16 mouse cellular contexts compared by ENCODE assay signal in genomic region chr6:17634992-17635391, GRCm38 (mm10). TPM values are rescaled to one million over a fixed set of nuclear protein-coding genes. Genes with fewer than 3 reads are reported as not detected.
DNase-seq lines count a peak whose midpoint lies in the region; ATAC-seq and TF ChIP-seq lines count a peak whose summit lies in the region.
"Had no signal": no experiment of that assay in that cellular context is flagged by ENCODE, and none has a peak within 500 bp of the region (broad histone marks: within the 10 kb centered on the region; RNA-seq: fewer than 3 reads in every experiment).

No protein-coding gene starts in this region.

- TF ChIP-seq POLR2A in MEL (IDR thresholded peaks at IDR 0.05; ENCODE audit: control insufficient read depth in 1 of 2, insufficient read depth in 1 of 2, low read depth in 1 of 2, low read length in 2 of 2, poor library complexity in 1 of 2), result no peak

- no peak for DNase-seq in limb, embryonic 10.5 days (ENCODE audit: low spot score)
- peak; percentile 37 for DNase-seq in MEL (ENCODE audit: low read depth, low spot score)
- DNase-seq in induced T-regulatory cell, adult 2 months (ENCODE audit: low read depth), result peak; percentile 51
- DNase-seq in embryonic facial prominence, embryonic 10.5 days (ENCODE audit: low spot score), result no peak
- DNase-seq: adrenal gland, adult 2 months; cerebellum, adult 18-20 months; right cerebral cortex, postnatal 4 days had no signal

- no peak overlapping the region for H3K4me2 ChIP-seq in limb, embryonic 15.5 days
- no peak overlapping the region for H3K4me2 ChIP-seq in intestine, postnatal 0 days (replicated peaks; ENCODE audit: low read depth)
- H3K4me2 ChIP-seq: embryonic facial prominence, embryonic 15.5 days; forebrain, embryonic 13.5 days; neural tube, embryonic 13.5 days; stomach, embryonic 15.5 days had no signal

- H3K79me2 ChIP-seq in MEL (ENCODE audit: control insufficient read depth, insufficient read depth, low read length, poor library complexity), result peaks cover 22% of the 10 kb centered on the region

- no peaks in the 10 kb centered on the region for H3K36me3 ChIP-seq in limb, embryonic 15.5 days
- no peaks in the 10 kb centered on the region; the same call in 1 of the 2 replicates for H3K36me3 ChIP-seq in limb, embryonic 10.5 days
- peaks cover 0 to 28% of the 10 kb centered on the region in 2 experiments; a peak in 2 of 4 replicates for H3K36me3 ChIP-seq in MEL (ENCODE audit: control insufficient read depth in 1 of 2, insufficient read depth in 2 of 2, low read length in 2 of 2)
- no peaks in the 10 kb centered on the region for H3K36me3 ChIP-seq in intestine, postnatal 0 days (ENCODE audit: control insufficient read depth, insufficient read depth)
- no peaks in the 10 kb centered on the region for H3K36me3 ChIP-seq in embryonic facial prominence, embryonic 10.5 days (replicated peaks)
- H3K36me3 ChIP-seq: embryonic facial prominence, embryonic 15.5 days; neural tube, embryonic 13.5 days; stomach, embryonic 15.5 days had no signal

- 0 out of 2 replicates have a peak overlapping the region, but pooled peaks have one; percentile 7 for H3K27ac ChIP-seq in limb, embryonic 15.5 days
- no peak overlapping the region for H3K27ac ChIP-seq in limb, embryonic 10.5 days
- peak overlapping the region; percentile 84 for H3K27ac ChIP-seq in MEL (ENCODE audit: control insufficient read depth, low read depth, low read length)
- H3K27ac ChIP-seq in intestine, postnatal 0 days (ENCODE audit: low read depth, low read length), result no peak overlapping the region
- H3K27ac ChIP-seq in embryonic facial prominence, embryonic 10.5 days (replicated peaks), result no peak overlapping the region
- H3K27ac ChIP-seq: embryonic facial prominence, embryonic 15.5 days; forebrain, embryonic 13.5 days; neural tube, embryonic 13.5 days; stomach, embryonic 15.5 days had no signal

- H3K4me3 ChIP-seq in limb, embryonic 15.5 days, result no peak overlapping the region
- H3K4me3 ChIP-seq in limb, embryonic 10.5 days, result no peak overlapping the region
- peak overlapping the region; percentile 24 to 51; a peak in 3 of 4 replicates for H3K4me3 ChIP-seq in MEL (ENCODE audit: control insufficient read depth in 1 of 2, insufficient read depth in 1 of 2, low read depth in 2 of 2, low read length in 2 of 2)
- H3K4me3 ChIP-seq in intestine, postnatal 0 days (ENCODE audit: low read depth, low read length), result no peak overlapping the region
- no peak overlapping the region for H3K4me3 ChIP-seq in embryonic facial prominence, embryonic 10.5 days
- H3K4me3 ChIP-seq: embryonic facial prominence, embryonic 15.5 days; forebrain, embryonic 13.5 days; left cerebral cortex, adult 2 months; neural tube, embryonic 13.5 days; stomach, embryonic 15.5 days had no signal

- no peak for TF ChIP-seq RAD21 in MEL (IDR thresholded peaks at IDR 0.05; ENCODE audit: low read depth, low read length)

- peaks cover 2% of the 10 kb centered on the region; the same call in 1 of the 2 replicates for H3K4me1 ChIP-seq in limb, embryonic 15.5 days
- peaks cover 11% of the 10 kb centered on the region for H3K4me1 ChIP-seq in limb, embryonic 10.5 days
- peaks cover 12 to 31% of the 10 kb centered on the region in 2 experiments for H3K4me1 ChIP-seq in MEL (ENCODE audit: control insufficient read depth in 1 of 2, insufficient read depth in 2 of 2, low read length in 2 of 2)
- no peaks in the 10 kb centered on the region; the same call in 1 of the 2 replicates for H3K4me1 ChIP-seq in intestine, postnatal 0 days (replicated peaks; ENCODE audit: control insufficient read depth, insufficient read depth, low read length)
- H3K4me1 ChIP-seq in embryonic facial prominence, embryonic 10.5 days, result peaks cover 16% of the 10 kb centered on the region

- no peak for TF ChIP-seq CTCF in MEL (IDR thresholded peaks at IDR 0.05 in 2 of 3, conservative IDR thresholded peaks at IDR 0.05 in 1 of 3; ENCODE audit: control insufficient read depth in 1 of 3, insufficient read depth in 1 of 3, low read depth in 2 of 3, low read length in 3 of 3, poor library complexity in 1 of 3, severe bottlenecking in 1 of 3)
- TF ChIP-seq CTCF in intestine, postnatal 0 days (IDR thresholded peaks at IDR 0.05; ENCODE audit: low read depth), result no peak

- TF ChIP-seq EP300 in MEL (IDR thresholded peaks at IDR 0.05; ENCODE audit: low read depth in 1 of 2, low read length in 2 of 2), result no peak

- H3K9me3 ChIP-seq in limb, embryonic 15.5 days, result no peaks in the 10 kb centered on the region
- no peaks in the 10 kb centered on the region for H3K9me3 ChIP-seq in limb, embryonic 10.5 days (replicated peaks)
- H3K9me3 ChIP-seq in MEL (replicated peaks; ENCODE audit: insufficient read depth, low read length), result no peaks in the 10 kb centered on the region
- no peaks in the 10 kb centered on the region for H3K9me3 ChIP-seq in intestine, postnatal 0 days (ENCODE audit: control insufficient read depth)
- H3K9me3 ChIP-seq in embryonic facial prominence, embryonic 10.5 days, result no peaks in the 10 kb centered on the region
- H3K9me3 ChIP-seq: embryonic facial prominence, embryonic 15.5 days; forebrain, embryonic 13.5 days; neural tube, embryonic 13.5 days; stomach, embryonic 15.5 days had no signal

- 78% methylated on average over 3 of the region's 3 CpGs for WGBS in limb, embryonic 15.5 days
- whole genome bisulfite sequencing in limb, embryonic 10.5 days, result 84% methylated on average over 3 of the region's 3 CpGs
- WGBS in intestine, postnatal 0 days, result 65% methylated on average over 3 of the region's 3 CpGs
- 87% methylated on average over 3 of the region's 3 CpGs for WGBS in embryonic facial prominence, embryonic 10.5 days

- ATAC-seq in limb, embryonic 15.5 days (ENCODE audit: insufficient number of reproducible peaks, low FRiP score, low TSS enrichment, low read depth), result no peak
- peak; percentile 18 for ATAC-seq in megakaryocyte progenitor cell, adult 5-6 weeks (replicated peaks; ENCODE audit: poor library complexity)
- ATAC-seq in intestine, postnatal 0 days, result no peak
- ATAC-seq: forebrain, embryonic 13.5 days; midbrain, embryonic 16.5 days had no signal

- H3K27me3 ChIP-seq in limb, embryonic 15.5 days, result no peaks in the 10 kb centered on the region
- no peaks in the 10 kb centered on the region for H3K27me3 ChIP-seq in limb, embryonic 10.5 days (ENCODE audit: low read depth, poor library complexity, severe bottlenecking)
- no peaks in the 10 kb centered on the region for H3K27me3 ChIP-seq in MEL (ENCODE audit: control insufficient read depth in 1 of 2, insufficient read depth in 2 of 2, low read length in 2 of 2)
- no peaks in the 10 kb centered on the region for H3K27me3 ChIP-seq in intestine, postnatal 0 days (replicated peaks; ENCODE audit: control insufficient read depth, insufficient read depth, low read length)
- H3K27me3 ChIP-seq in embryonic facial prominence, embryonic 10.5 days (replicated peaks; ENCODE audit: low read depth, poor library complexity, severe bottlenecking), result no peaks in the 10 kb centered on the region; the same call in 1 of the 2 replicates
- H3K27me3 ChIP-seq: embryonic facial prominence, embryonic 15.5 days; forebrain, embryonic 13.5 days; neural tube, embryonic 13.5 days; stomach, embryonic 15.5 days had no signal

- no peak overlapping the region for H3K9ac ChIP-seq in limb, embryonic 15.5 days
- H3K9ac ChIP-seq in MEL (ENCODE audit: control insufficient read depth, low read depth, low read length, poor library complexity, severe bottlenecking), result peak overlapping the region; percentile 38
- H3K9ac ChIP-seq in intestine, postnatal 0 days (ENCODE audit: low read depth, low read length), result no peak overlapping the region
- H3K9ac ChIP-seq: embryonic facial prominence, embryonic 15.5 days; forebrain, embryonic 13.5 days; neural tube, embryonic 13.5 days; stomach, embryonic 15.5 days had no signal

TF ChIP-seq in MEL, 35 proteins besides CTCF, POLR2A, EP300 and RAD21:
- TF ChIP-seq ELF1 (IDR thresholded peaks at IDR 0.05; ENCODE audit: low read depth, low read length) (no peak), MAFK (IDR thresholded peaks at IDR 0.05; ENCODE audit: borderline replicate concordance, low read depth, low read length) (no peak), ZNF384 (IDR thresholded peaks at IDR 0.05; ENCODE audit: low read depth, low read length) (no peak)

RNA-seq across cellular contexts. Expression of gene Capza2, which starts 1.0 kb away (rescaled TPM):
- 212 and 222 TPM in 2 replicates for polyA plus RNA-seq in limb, embryonic 15.5 days (2015; fragmentation: Nextera tagmentation; extraction: Ambion mirVana)
- 168 and 192 TPM in 2 replicates for polyA plus RNA-seq in limb, embryonic 10.5 days (2016; fragmentation: Nextera tagmentation; extraction: Ambion mirVana)
- total RNA-seq in MEL (2012; rRNA removed), result 67.8 and 69.5 TPM in 2 replicates
- polyA plus RNA-seq in MEL (2012; ENCODE audit: insufficient read depth in 1 of 2, insufficient read length in 2 of 2, low read depth in 1 of 2, low replicate concordance in 2 of 2, missing spikeins in 1 of 2), result 100 to 1,000 TPM in 1 of 2 experiments, 10 to 100 TPM in 1; 84.7 to 251 TPM
- total RNA-seq in megakaryocyte progenitor cell, adult 5-6 weeks (2015), result 277 and 326 TPM in 2 replicates
- 334 and 345 TPM in 2 replicates for total RNA-seq in megakaryocyte progenitor cell, adult 5-6 weeks (2017)
- polyA plus RNA-seq in intestine, postnatal 0 days (2015; fragmentation: Nextera tagmentation; extraction: Ambion mirVana), result 195 and 197 TPM in 2 replicates
- 192 and 199 TPM in 2 replicates for polyA plus RNA-seq in embryonic facial prominence, embryonic 10.5 days (2016; fragmentation: Nextera tagmentation; extraction: Ambion mirVana)

RNA-seq across cellular contexts. Expression of gene St7, which starts 57.7 kb away (rescaled TPM):
- 26.8 and 27.8 TPM in 2 replicates for polyA plus RNA-seq in limb, embryonic 15.5 days (2015; fragmentation: Nextera tagmentation; extraction: Ambion mirVana)
- 17.9 and 19.7 TPM in 2 replicates for polyA plus RNA-seq in limb, embryonic 10.5 days (2016; fragmentation: Nextera tagmentation; extraction: Ambion mirVana)
- 34.4 and 38.9 TPM in 2 replicates for total RNA-seq in MEL (2012; rRNA removed)
- 10 to 100 TPM in 1 of 2 experiments, not detected in 1; 48.5 TPM for polyA plus RNA-seq in MEL (2012; ENCODE audit: insufficient read depth in 1 of 2, insufficient read length in 2 of 2, low read depth in 1 of 2, low replicate concordance in 2 of 2, missing spikeins in 1 of 2)
- 32.6 and 46.3 TPM in 2 replicates for total RNA-seq in megakaryocyte progenitor cell, adult 5-6 weeks (2015)
- 37.4 and 40.3 TPM in 2 replicates for total RNA-seq in megakaryocyte progenitor cell, adult 5-6 weeks (2017)
- 11.2 and 12.4 TPM in 2 replicates for polyA plus RNA-seq in intestine, postnatal 0 days (2015; fragmentation: Nextera tagmentation; extraction: Ambion mirVana)
- polyA plus RNA-seq in embryonic facial prominence, embryonic 10.5 days (2016; fragmentation: Nextera tagmentation; extraction: Ambion mirVana), result 19.0 and 21.7 TPM in 2 replicates

Comparison
In these comparisons a context has a peak if more than half of its experiments do, and no peak if none do; other contexts are left out.
1. H3K27ac ChIP-seq: peak in limb, embryonic 15.5 days (single experiment) and MEL (single experiment); none in limb, embryonic 10.5 days (single experiment), intestine, postnatal 0 days (single experiment) and embryonic facial prominence, embryonic 10.5 days (single experiment).
2. H3K4me3 ChIP-seq: peak in MEL (2 of 2); none in limb, embryonic 15.5 days (single experiment), limb, embryonic 10.5 days (single experiment), intestine, postnatal 0 days (single experiment) and embryonic facial prominence, embryonic 10.5 days (single experiment).
3. DNase-seq: peak in MEL (single experiment) and induced T-regulatory cell, adult 2 months (single experiment); none in limb, embryonic 10.5 days (single experiment) and embryonic facial prominence, embryonic 10.5 days (single experiment).